Mouse (Mus musculus): Measurements from ENCODE around the gene Stx6.

GRCm38 (mm10) chr1:155247441-155247840, 88.9 kb downstream of the Stx6 start:
- no peak for TF ChIP-seq CTCF (IDR thresholded peaks at IDR 0.05; ENCODE audit: extremely low read depth, insufficient read length, insufficient replicate concordance, low read depth, low read length)
- no peak for TF ChIP-seq POLR2A (IDR thresholded peaks at IDR 0.05; ENCODE audit: low read depth, low read length)
